Mouse (Mus musculus) urinary bladder, postnatal 36 days (tissue): ENCODE data around the gene Zap70.

ENCODE experiments used
- DNase-seq, 2 experiments: peaks; one replicate each; pipeline ENCODE4 v3.0.0; 2022; ENCODE audit warnings: low spot score in 2 of 2, mixed read lengths in 1 of 2

Zap70 gene

DNA sequence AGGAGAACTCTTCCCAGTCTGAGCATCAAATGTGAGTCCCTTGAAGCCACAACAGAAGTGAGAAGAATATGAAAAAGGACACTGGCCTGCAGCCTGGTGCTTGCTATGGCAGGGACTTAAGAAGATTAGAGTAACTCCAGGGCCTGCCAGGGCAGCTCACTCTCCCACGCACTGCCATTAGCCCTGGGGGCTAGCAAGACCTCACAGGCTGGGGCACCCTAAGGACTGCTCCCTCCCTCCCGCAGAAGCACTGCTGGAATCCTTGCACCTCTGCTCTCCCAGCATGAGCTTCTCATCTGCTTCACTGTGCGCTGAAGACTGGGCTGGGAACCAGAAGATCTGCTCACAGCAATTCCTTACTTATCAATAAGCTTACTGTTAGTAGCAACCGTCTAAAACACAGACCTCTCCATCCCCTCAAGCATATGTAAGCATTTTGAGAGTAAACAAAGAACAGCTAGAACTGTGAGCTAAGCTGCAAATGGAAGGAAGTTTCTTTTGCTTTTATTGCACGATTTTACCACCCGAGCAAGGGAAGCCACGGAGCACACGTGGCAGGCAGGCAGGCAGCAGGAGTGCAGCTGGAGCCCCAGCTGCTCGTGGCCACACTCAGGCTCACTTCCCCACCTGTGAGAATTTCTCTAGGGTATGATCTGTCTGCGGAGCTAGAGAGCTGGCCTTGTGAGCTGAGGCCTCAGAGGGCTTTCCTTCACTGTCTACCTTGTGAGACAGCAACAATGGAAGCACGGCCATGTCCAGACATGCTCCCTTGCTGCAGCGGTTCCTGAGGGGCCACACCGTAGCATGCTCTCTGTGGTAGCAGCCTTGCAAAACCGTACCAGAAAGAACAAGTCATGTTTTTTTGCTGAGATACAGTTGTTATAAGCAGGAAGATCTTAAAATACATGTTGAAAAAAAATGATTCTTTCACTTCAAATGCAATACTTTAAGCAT lies 69.6 kb downstream of the Zap70 start:
- DNase-seq = no peak
